Mouse (Mus musculus) macrophage (primary cell): Measurements from ENCODE around the gene Med12l. TPM values are rescaled to one million over a fixed set of nuclear protein-coding genes. Genes with fewer than 3 reads are reported as not detected.

Source experiments
- H3K27ac ChIP-seq: fragments of 350-480 bp; formaldehyde crosslinking; 2 replicates; pipeline ENCODE4 v1.9.0; 2021
- H3K36me3 ChIP-seq: fragments of 350-480 bp; formaldehyde crosslinking; 2 replicates; pipeline ENCODE4 v1.9.0; 2021; ENCODE audit errors: inconsistent target
- H3K4me3 ChIP-seq: fragments of 350-480 bp; formaldehyde crosslinking; 2 replicates; pipeline ENCODE4 v1.9.0; 2021; ENCODE audit errors: inconsistent target
- H3K79me2 ChIP-seq: fragments of 350-480 bp; formaldehyde crosslinking; 2 replicates; pipeline ENCODE4 v1.9.0; 2021; ENCODE audit errors: inconsistent target
- WGBS: methylation state at CpG from one replicate; pipeline ENCODE4 v1.1.7; 2026; ENCODE audit warnings: inconsistent platforms; ENCODE audit not compliant: missing documents; 5-methylcytosine and 5-hydroxymethylcytosine counted together
- polyA plus RNA-seq: library from polyadenylated mRNA; stranded (reverse); fragments of 250-400 nt; gene quantifications from 3 replicates; pipeline ENCODE4 v1.2.4, GENCODE M21; 2018; ENCODE audit warnings: inconsistent platforms
- total RNA-seq, 78 experiments: library from RNA; depleted of rRNA; stranded (reverse); fragments of 250-400 nt; gene quantifications; 1 replicate in 9 of 78; 2 replicates in 24 of 78; 3 replicates in 43 of 78; 4 replicates in 2 of 78; pipeline ENCODE4 v1.2.4; 2018; ENCODE audit warnings: inconsistent platforms in 56 of 78

The Med12l gene
- total RNA-seq (2018; cell fraction: chromatin; rRNA removed), result 1 to 10 TPM in 19 of 26 experiments, under 1 TPM in 7; 0.46 to 6.6 (median 2.5) TPM
- 1 to 10 TPM in 5 of 26 experiments, under 1 TPM in 21; 0.19 to 1.4 (median 0.72) TPM for total RNA-seq (2018; cell fraction: cytosol; rRNA removed)
- 10 to 100 TPM in 1 of 26 experiments, 1 to 10 TPM in 21, under 1 TPM in 4; 0.46 to 10.6 (median 3.3) TPM for total RNA-seq (2018; cell fraction: nucleus; rRNA removed)
- polyA plus RNA-seq, result 0.25 to 0.93 TPM (median 0.47 TPM) in 3 replicates

DNA sequence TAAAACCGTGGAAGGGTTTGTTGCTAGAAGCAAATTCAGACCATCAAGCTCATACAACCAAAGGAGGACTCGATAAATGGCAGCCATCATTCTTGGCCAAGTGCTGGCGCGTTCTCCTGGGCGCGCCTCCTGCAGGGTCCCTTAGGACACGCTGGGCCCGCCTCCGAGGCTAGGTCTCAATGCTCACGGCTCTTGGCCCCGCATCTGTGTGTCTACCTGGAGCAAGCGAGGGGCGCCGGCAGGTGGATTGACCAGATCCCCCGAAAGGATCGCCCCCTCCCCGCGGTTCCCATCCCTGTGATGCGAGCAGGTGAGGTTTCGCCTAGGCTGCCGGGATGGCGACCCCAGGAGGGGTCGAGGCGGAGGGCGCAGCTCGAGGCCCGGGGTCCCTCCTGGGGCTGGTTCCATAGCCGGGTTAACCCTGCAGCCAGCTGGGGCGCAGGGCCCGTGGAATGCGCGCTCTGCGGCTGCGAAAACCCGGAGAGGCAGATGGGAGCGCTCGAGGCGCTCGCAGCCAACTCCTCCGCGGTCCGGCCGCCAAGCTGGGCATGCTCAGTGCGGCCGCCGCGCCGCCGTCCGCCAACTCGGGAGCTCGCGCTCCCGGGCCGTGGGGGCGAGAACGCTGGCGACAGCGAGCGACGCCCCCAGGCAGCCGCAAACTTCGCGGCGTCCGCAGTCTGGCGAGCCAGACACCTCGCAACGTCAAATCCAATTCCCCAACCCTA, at the start of gene Med12l:
Gene Med12l (plus strand): TSS at position 555 of the 725 bp plus-strand sequence.
- 1% methylated on average over 66 of the region's 69 CpGs for WGBS
- H3K36me3 ChIP-seq, result no peaks in the 10 kb centered on the region
- no peak within 1 kb of the TSS for H3K27ac ChIP-seq
- H3K4me3 ChIP-seq, result no peak within 1 kb of the TSS
- H3K79me2 ChIP-seq, result no peaks in the 10 kb centered on the region

DNA sequence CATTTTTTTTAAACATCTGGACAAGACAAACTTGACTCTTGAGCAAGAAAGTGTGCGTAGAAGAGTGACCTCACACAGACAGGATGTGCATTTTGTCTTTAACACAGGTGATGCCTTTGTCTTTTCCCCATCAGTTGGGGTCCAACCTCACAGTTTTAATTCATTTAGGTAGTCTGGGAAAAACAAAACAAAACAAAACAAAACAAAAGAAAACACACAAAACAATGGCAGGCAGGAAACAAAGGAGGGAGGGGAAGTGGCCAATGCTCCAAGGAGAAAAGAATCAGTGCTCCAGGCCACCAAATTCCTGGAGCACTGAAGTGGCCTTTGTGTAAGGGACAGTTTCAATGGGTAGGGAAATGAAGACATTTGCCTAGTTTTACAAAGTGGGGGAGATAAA, 44.5 kb upstream of the Med12l start:
- Histone ChIP-seq H3K79me2 (no peaks in the 10 kb centered on the region), H3K36me3 (no peaks in the 10 kb centered on the region)
- 87% methylated on average over 1 of the region's 1 CpGs for WGBS

GRCm38 (mm10) chr3:58977413-58977812, 28.2 kb upstream of the Med12l start:
- no peaks in the 10 kb centered on the region for H3K79me2 ChIP-seq
- no peak overlapping the region for H3K4me3 ChIP-seq
- no peaks in the 10 kb centered on the region for H3K36me3 ChIP-seq
- no peak overlapping the region for H3K27ac ChIP-seq
- WGBS, result 91% methylated on average over 1 of the region's 1 CpGs

More for the DNA sequence above, 44.5 kb upstream of the Med12l start:
- Histone ChIP-seq H3K27ac (no peak overlapping the region), H3K4me3 (no peak overlapping the region)

- no peak overlapping the region for H3K4me3 ChIP-seq
- 41% methylated on average over 7 of the region's 7 CpGs for WGBS
- no peaks in the 10 kb centered on the region for H3K36me3 ChIP-seq
- H3K79me2 ChIP-seq, result no peaks in the 10 kb centered on the region
- H3K27ac ChIP-seq, result no peak overlapping the region
These were observed 27.6 kb upstream of the Med12l start for GRCm38 (mm10) chr3:58977906-58978622.

GRCm38 (mm10) chr3:58980579-58980978, 25.0 kb upstream of the Med12l start:
- H3K36me3 ChIP-seq, result no peaks in the 10 kb centered on the region
- 75% methylated on average over 4 of the region's 4 CpGs for WGBS
- no peaks in the 10 kb centered on the region for H3K79me2 ChIP-seq
- no peak overlapping the region for H3K27ac ChIP-seq
- H3K4me3 ChIP-seq, result no peak overlapping the region

DNA sequence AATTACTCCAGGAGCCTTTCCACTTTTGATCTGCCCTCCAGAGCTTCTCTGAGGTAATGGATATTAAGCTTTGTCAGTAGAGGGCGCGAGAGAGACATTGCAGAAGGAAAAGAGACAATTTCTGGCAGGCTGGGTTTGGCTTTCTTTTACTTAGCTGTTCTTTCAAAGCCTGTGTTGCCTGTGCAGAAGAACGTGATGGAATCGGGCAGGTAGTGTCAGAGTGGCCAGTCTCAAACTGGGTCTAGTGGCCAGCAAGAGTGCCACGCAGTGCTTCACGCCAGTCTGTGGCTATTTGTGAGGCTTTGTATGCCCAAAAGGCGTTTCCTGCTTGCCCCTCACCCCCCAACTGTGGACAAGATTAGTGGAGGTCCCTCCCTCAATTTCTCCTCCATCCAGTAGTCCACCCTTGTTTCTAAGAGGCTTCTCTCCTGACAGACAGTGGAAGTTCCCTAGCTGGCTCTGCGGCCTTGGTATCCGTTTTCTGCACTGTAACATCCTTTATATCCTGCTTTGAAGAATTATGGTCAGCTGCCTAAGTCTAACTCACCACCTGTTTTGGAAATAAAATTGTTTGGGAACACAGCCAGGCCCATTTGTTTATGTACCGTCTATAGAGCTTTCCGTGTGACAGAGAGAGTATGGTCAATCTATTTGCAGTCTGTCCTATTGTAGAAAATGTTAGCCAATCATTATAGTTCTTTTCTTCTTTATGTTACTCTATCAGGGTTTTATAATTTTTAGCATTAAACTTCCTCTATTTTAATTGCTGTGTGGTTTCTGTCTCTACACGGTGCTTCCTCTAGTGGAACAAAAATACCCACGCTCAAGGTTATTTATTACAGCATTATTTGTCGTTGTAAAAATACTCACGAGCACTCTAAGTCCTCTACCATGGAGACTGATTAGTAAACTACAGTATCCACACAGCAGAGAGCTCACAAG, 22.5 kb upstream of the Med12l start:
- no peak overlapping the region for H3K4me3 ChIP-seq
- H3K36me3 ChIP-seq, result no peaks in the 10 kb centered on the region
- WGBS, result 3% methylated on average over 15 of the region's 15 CpGs
- H3K27ac ChIP-seq, result no peak overlapping the region
- H3K79me2 ChIP-seq, result no peaks in the 10 kb centered on the region

DNA sequence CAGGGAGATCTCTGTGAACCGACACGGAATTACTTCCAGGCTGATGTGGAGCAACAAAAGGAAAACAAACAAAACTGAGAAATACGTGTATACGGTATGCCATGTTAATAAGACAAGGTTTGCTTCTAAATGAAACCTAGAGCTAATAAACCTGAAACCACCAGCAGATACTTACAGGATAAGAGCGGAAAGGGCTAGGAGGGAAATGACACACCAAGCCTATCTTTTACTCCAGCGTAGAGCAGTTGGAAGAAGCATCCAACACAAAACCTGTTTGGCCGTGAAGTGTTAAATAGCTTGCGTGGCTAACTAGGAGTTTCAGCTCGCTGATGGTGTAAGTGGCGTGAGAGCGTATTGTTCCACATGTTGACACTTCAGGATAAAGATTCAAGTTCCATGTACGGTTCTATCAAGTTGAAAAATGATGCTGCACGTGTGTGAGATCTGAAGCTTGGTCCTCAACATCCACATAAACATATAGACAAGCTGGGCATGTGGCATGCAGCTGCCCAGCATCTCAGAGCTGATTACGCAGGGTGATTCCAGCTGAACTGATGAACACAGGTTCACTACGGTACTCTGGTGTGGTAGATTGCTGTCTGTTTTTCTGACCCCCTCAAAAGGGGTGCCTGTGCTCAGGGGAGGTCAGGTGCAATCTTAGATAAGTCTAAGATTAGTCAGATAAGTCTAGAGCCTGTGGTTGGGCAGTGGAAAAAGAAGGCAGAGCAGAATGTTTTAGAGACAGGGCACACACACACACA, 21.6 kb upstream of the Med12l start:
- Histone ChIP-seq H3K36me3 (no peaks in the 10 kb centered on the region), H3K79me2 (no peaks in the 10 kb centered on the region), H3K27ac (no peak overlapping the region), H3K4me3 (no peak overlapping the region)
- 31% methylated on average over 15 of the region's 15 CpGs for WGBS

GRCm38 (mm10) chr3:58985816-58986215, 19.8 kb upstream of the Med12l start:
- H3K27ac ChIP-seq, result no peak overlapping the region
- H3K36me3 ChIP-seq, result no peaks in the 10 kb centered on the region
- no peak overlapping the region for H3K4me3 ChIP-seq
- WGBS, result 50% methylated on average over 4 of the region's 4 CpGs
- no peaks in the 10 kb centered on the region for H3K79me2 ChIP-seq

GRCm38 (mm10) chr3:58989374-58989773, 16.3 kb upstream of the Med12l start:
- no peak overlapping the region for H3K4me3 ChIP-seq
- 8% methylated on average over 3 of the region's 3 CpGs for WGBS

DNA sequence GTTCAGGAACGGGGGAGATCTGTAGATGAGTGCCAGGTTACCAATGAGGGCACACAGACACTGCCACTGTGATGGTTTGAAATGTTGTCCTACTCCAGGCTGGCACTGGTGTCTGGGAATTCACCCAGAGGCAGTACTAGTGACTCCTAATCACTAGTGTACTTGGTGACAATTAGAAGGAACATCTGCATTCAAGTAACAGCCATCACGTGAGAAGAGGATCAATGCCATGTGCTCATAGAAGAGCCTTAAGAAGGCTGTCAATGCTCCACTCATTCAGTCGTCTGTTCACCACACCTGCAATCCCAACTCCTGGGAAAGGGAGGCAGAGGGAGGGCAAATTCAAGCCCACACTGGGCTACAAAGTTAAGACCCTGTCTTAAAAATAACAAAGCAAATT, 15.1 kb upstream of the Med12l start:
- no peaks in the 10 kb centered on the region for H3K36me3 ChIP-seq
- H3K4me3 ChIP-seq, result no peak overlapping the region
- H3K79me2 ChIP-seq, result no peaks in the 10 kb centered on the region
- 85% methylated on average over 3 of the region's 3 CpGs for WGBS
- no peak overlapping the region for H3K27ac ChIP-seq

More at GRCm38 (mm10) chr3:58989374-58989773, 16.3 kb upstream of the Med12l start:
- H3K79me2 ChIP-seq, result no peaks in the 10 kb centered on the region
- no peak overlapping the region for H3K27ac ChIP-seq
- no peaks in the 10 kb centered on the region for H3K36me3 ChIP-seq

GRCm38 (mm10) chr3:58992122-58992521, 13.5 kb upstream of the Med12l start:
- Histone ChIP-seq H3K27ac (no peak overlapping the region), H3K36me3 (no peaks in the 10 kb centered on the region), H3K4me3 (no peak overlapping the region), H3K79me2 (no peaks in the 10 kb centered on the region)

- no peak overlapping the region for H3K4me3 ChIP-seq
- no peak overlapping the region for H3K27ac ChIP-seq
- no peaks in the 10 kb centered on the region for H3K36me3 ChIP-seq
- WGBS, result 95% methylated on average over 3 of the region's 3 CpGs
- H3K79me2 ChIP-seq, result no peaks in the 10 kb centered on the region
These were observed 12.0 kb upstream of the Med12l start for GRCm38 (mm10) chr3:58993619-58994018.

GRCm38 (mm10) chr3:59003756-59004155, 1.9 kb upstream of the Med12l start:
- WGBS, result 93% methylated on average over 5 of the region's 5 CpGs
- H3K36me3 ChIP-seq, result no peaks in the 10 kb centered on the region
- H3K27ac ChIP-seq, result no peak overlapping the region
- H3K79me2 ChIP-seq, result no peaks in the 10 kb centered on the region
- H3K4me3 ChIP-seq, result no peak overlapping the region
